Mouse (Mus musculus): Measurements from ENCODE around the gene Rnf141.

DNA sequence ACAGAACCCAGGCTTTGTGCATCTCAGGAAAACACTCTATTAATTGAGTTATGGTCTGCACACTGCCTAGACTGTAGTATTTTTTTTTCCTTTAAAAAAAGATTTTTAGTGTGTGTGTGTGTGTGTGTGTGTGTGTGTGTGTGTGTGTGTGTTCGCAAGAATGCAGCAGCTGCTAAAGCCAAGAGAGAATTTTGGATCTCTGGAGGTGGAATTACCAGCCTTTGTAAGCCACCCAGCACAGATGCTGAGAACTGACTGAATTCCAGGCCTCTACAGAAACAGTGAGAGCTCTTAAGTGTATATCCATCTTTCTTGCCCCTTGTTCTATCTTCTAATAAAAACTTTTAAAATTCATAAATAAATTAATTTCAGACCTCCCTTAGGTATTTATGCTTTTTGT, 92.6 kb downstream of the Rnf141 start:
- TF ChIP-seq GATA1 (IDR thresholded peaks at IDR 0.05; ENCODE audit: borderline replicate concordance, low read length) (no peak), FLI1 (IDR thresholded peaks at IDR 0.05; ENCODE audit: low read length) (no peak)

Data from megakaryocyte, embryonic 14.5 days (primary cell).